Mouse (Mus musculus) lung, postnatal 0 days (tissue): ENCODE results near the gene Sorcs2.

Experiments
- CTCF ChIP-seq: IDR thresholded peaks from 2 replicates; pipeline ENCODE4 v1.5.1; 2016; ENCODE audit warnings: antibody characterized with exemption, mild to moderate bottlenecking
- EP300 ChIP-seq: IDR thresholded peaks from 2 replicates; pipeline ENCODE4 v1.6.1; 2016; ENCODE audit warnings: antibody characterized with exemption, mild to moderate bottlenecking, control low read depth

DNA sequence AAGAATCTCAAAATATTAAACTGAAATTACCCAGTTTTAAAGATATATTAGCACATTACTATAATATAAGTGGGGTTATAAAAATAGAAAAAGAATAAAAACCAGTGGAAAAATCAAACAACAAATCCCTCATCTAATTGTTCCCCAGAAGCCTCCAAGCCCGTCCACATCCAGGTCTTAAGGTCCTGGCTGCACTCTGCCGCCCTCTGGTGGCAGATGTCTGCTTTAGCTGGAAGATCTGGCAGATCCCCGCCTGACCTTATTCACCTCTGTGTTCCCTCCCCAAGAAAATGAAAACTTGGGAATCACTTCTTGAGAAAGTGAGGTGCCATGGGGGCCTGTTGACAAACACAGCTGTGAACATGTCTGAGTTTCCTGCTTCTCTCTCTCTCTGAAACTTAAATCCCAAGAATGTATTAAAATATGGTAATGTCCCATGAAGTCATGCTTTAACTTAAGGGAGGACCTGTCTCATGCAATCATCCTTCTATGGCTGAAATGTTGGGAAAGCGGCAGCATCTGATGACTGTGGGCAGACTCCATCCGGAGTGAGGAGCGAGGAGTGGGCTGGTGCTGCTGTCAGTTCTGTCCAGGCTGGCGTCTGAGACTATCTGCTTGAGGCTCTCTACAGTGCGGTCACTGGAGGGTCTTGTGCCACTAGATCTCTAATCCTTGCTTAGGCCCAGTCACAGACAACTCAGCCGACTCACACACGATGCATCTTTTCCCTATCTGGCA lies 425.9 kb downstream of the Sorcs2 start:
- peak; percentile 93 for TF ChIP-seq CTCF
- TF ChIP-seq EP300, result no peak
